Mouse (Mus musculus): ENCODE results near the gene Prrg3.
"Not testable (repeated sequence)": the region's sequence is repeated elsewhere in the genome, so short reads cannot be mapped to it uniquely, and the experiment has no call there.

The Prrg3 gene

GRCm38 (mm10) chrX:71962073-71963051 lies at the start of gene Prrg3:
Gene Prrg3, plus strand, starts transcription at chrX:71962624.
- DNase-seq (ENCODE audit: low read depth): no peak

DNA sequence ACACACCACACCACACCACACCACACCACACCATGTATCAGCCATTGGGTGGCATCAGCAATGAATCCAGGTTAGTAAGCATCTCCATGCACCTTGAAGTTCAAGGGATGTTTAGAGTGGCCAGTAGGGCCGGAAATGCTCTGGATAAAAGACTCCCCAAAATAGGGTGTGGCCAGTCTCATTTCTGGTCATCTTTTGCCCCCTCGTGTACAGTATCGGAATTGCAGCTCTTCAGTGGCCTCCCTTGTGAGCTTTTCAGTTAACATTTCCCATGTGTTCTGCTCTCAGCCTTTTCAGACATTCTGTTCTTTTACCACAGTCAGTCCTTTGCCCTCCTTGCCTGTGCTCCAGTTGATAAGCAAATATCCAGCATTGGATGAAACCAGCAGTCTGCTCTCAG lies 15.8 kb upstream of the Prrg3 start:
- peak; percentile 16 for DNase-seq (ENCODE audit: low read depth)

- no peak for DNase-seq (ENCODE audit: low read depth)
Observed at GRCm38 (mm10) chrX:71958366-71958765, 4.1 kb upstream of the Prrg3 start.

DNA sequence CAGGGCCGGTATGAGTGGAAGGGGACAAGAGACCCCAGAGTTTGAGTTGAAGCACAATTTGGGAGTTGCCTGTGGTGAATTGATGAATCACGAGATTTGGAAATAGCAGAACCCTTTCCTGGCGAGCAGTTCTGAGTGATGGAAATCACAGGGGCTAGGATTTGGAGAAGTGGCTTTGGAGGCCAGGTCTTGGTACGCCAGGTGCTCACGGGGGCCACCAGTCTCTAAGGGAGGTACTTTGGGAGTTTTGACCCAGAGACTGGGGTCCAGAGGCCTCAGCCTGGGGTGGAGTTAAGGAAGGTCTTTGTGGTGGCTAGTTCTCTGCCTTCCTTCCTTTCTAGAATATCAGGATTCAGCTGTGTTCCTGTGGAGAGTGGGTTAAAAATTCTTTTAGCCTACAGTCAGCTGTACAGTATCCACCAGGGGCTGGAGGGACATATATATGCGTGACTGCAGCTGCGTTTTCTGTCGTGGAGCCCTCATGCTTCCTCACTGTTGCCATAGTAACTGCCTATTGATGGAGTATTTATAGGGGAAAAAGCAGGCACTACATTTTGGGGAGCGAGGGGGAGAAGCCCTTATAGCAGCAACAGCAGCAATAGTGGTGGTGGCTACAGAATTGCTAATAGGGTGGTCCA lies 970 bp downstream of the Prrg3 start:
- no peak for DNase-seq (ENCODE audit: low read depth)

DNA sequence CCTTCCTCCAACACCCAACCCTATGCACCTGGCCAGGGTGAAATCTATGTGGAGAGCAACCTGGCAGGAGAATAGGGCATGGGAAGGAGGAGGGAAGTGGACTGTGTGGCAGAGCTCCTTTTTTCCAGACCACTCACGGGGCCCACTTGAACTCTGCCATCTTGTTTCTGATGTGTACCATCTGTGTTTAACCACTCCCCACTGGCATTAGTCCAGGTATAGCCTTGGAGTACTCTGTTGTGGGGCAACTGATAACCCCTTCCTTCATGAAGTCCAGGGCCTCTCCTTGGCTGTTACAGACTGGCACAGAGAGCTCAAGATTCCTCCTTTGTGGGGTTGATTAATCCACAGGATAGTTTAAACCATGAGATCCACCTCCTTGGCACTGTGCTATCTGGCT lies 5.8 kb downstream of the Prrg3 start:
- DNase-seq (ENCODE audit: low read depth): no peak

DNA sequence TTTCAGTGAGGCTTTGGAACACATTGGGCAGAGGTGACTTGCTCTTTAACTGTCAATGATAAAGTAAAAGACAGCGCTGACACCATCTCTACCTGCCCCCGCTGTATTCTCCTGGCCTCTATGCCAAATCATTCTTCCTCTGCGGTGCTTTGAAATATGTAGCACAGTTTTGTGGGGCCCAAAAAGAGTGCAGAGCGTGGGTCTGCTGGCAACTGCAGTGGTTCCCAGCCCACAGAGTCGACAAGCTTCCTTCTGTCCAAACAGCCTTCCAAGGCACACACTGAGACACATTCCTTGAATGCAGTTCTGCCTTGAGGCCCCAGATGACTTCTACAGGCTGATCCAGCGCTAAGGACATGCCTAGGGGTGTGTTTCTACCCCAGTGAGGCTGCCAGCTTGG lies 6.4 kb downstream of the Prrg3 start:
- no peak for DNase-seq (ENCODE audit: low read depth)

DNA sequence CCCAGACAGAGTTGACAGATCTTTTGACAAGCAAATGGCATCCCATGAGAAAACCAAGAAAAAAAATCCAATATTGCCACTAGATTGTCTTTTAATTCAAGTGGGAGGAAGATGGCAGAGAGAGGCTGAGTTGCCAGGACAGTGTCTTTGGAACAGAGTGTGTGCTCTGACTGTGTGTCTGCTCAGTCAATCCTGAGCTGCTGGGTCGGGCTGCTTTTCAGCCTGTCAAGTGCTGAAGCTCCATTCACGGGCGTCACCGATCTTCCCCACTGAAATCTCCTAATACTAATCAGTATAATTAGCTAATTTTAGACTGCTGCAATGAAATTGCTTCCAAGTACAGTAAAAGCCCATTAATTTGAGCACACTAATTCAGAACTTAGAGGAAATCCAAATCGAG lies 8.9 kb downstream of the Prrg3 start:
- no peak for DNase-seq (ENCODE audit: low read depth)

DNA sequence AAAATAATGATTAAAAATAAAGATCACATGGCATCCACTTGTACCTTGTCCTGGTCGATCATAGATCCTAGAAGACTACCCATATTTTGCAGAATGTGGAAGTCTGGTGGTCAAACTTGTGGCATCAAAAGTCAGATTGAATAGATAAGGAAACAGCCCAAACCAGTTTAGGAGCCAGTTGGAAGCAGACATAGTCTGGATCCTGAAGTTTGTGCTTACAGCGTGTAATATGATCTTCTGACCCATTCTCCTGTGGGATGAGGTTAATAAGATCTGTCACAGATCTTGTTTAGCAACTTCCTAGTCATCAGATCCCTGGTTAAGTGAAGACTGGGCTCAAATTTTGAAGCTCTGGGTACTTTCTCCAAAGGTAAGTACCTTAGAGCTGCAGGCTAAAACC lies 10.3 kb downstream of the Prrg3 start, which contains the start of gene Fate1:
Gene Fate1, plus strand, starts transcription at position 301 of the 400 bp plus-strand sequence.
- DNase-seq (ENCODE audit: low read depth): no peak

- not testable (repeated sequence) for DNase-seq (ENCODE audit: low read depth)
Observed at GRCm38 (mm10) chrX:71977681-71978080, 15.3 kb downstream of the Prrg3 start.

- DNase-seq (ENCODE audit: low read depth): no peak
Observed at GRCm38 (mm10) chrX:71980443-71980842, 18.0 kb downstream of the Prrg3 start.

- DNase-seq (ENCODE audit: low read depth): no peak
Observed at GRCm38 (mm10) chrX:71981322-71981721, 18.9 kb downstream of the Prrg3 start.

- DNase-seq (ENCODE audit: low read depth): no peak
Observed at GRCm38 (mm10) chrX:71983205-71983604, 20.8 kb downstream of the Prrg3 start.

GRCm38 (mm10) chrX:71983775-71984174 lies 21.4 kb downstream of the Prrg3 start:
- DNase-seq (ENCODE audit: low read depth): no peak

- no peak for DNase-seq (ENCODE audit: low read depth)
Observed at GRCm38 (mm10) chrX:71991549-71991948, 29.1 kb downstream of the Prrg3 start, which contains the start of gene Cnga2. Gene Cnga2, plus strand, starts transcription at chrX:71991849.

DNA sequence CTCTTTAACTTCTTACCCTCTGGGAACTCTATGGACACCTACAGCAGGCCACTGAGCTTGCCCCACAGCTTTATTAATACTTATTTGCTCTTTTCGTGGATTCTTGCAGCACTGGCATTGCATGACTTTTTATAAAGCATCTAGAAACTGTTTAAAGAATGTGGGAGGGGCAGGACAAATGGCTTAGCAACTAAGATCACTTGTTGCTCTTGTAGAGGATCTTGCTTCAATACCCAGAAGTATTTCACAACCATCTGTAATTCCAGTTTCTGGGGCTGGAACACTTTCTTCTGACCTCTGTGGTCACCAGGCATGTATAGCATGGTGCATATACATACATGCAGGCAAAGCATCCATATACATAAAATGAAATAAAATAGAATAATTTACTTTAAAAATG lies 33.5 kb downstream of the Prrg3 start:
- DNase-seq (ENCODE audit: low read depth): no peak

- DNase-seq (ENCODE audit: low read depth): no peak
Observed at GRCm38 (mm10) chrX:72009930-72010329, 47.5 kb downstream of the Prrg3 start.

- no peak for DNase-seq (ENCODE audit: low read depth)
Observed at GRCm38 (mm10) chrX:72012236-72012635, 49.8 kb downstream of the Prrg3 start.

DNA sequence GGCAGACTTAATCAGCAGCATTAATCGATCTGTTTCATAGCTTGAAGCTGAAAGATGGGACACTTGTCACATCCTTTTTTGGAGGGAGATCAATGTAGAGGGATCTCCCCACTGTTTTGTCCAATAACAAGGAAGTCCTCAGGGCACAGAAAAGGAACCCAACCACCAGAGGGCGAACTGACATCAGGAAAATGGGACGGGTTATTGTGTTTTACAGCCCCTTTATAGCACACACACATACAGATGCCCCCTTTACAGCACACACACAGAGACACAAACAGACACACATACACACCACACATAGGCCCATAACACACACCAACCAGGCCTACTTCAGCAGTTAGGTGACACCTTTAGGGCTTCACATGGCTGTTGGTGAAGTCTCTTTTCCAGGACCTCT lies 50.4 kb downstream of the Prrg3 start:
- DNase-seq (ENCODE audit: low read depth): no peak

GRCm38 (mm10) chrX:72022241-72022640 lies 59.8 kb downstream of the Prrg3 start:
- DNase-seq (ENCODE audit: low read depth): no peak
